Mouse (Mus musculus) hindbrain, postnatal 0 days (tissue): ENCODE measurements around the gene Stat5a. TPM values are rescaled to one million over a fixed set of nuclear protein-coding genes. Genes with fewer than 3 reads are reported as not detected.

ENCODE experiments used
- ATAC-seq: fragments of 200-750 bp; cut with Nextera tagmentation; 2 replicates; pipeline ENCODE4 v1.8.0; 2017; ENCODE audit warnings: mild to moderate bottlenecking, moderate TSS enrichment, moderate library complexity
- DNase-seq: peaks from one replicate; pipeline ENCODE4 v3.0.0-alpha.2; 2015; ENCODE audit warnings: low spot score
- H3K27ac ChIP-seq: fragments of 300-500 bp; sonication (generic); 2 replicates; pipeline ENCODE4 v1.5.1; 2014; ENCODE audit warnings: mild to moderate bottlenecking
- H3K27me3 ChIP-seq: fragments of 300-500 bp; sonication (generic); 2 replicates; pipeline ENCODE4 v1.6.1; 2014; ENCODE audit warnings: low read length, mixed read lengths; ENCODE audit not compliant: insufficient read depth
- H3K36me3 ChIP-seq: fragments of 300-500 bp; sonication (generic); 2 replicates; pipeline ENCODE4 v1.6.1; 2014; ENCODE audit warnings: low read length, mixed read lengths; ENCODE audit not compliant: insufficient read depth
- H3K4me1 ChIP-seq: fragments of 300-500 bp; sonication (generic); 2 replicates; pipeline ENCODE4 v1.6.1; 2014; ENCODE audit warnings: antibody characterized with exemption, low read length, mixed read lengths; ENCODE audit not compliant: insufficient read depth
- H3K4me2 ChIP-seq: fragments of 300-500 bp; sonication (generic); 2 replicates; pipeline ENCODE4 v1.6.1; 2014; ENCODE audit warnings: low read depth, mild to moderate bottlenecking, low read length, moderate library complexity, mixed read lengths
- H3K4me3 ChIP-seq: fragments of 300-500 bp; sonication (generic); 2 replicates; pipeline ENCODE4 v1.5.1; 2014; ENCODE audit warnings: low read length
- H3K9ac ChIP-seq: fragments of 300-500 bp; sonication (generic); replicated peaks from 2 replicates; pipeline ENCODE4 v1.6.1; 2014; ENCODE audit warnings: mild to moderate bottlenecking, low read length, moderate library complexity, mixed read lengths
- H3K9me3 ChIP-seq: fragments of 300-500 bp; sonication (generic); 2 replicates; pipeline ENCODE4 v1.6.1; 2016; ENCODE audit warnings: low read length, mixed read lengths
- CTCF ChIP-seq: IDR thresholded peaks from 2 replicates; pipeline ENCODE4 v1.5.1; 2016; ENCODE audit warnings: antibody characterized with exemption, control low read depth, low read depth
- WGBS: fragments of 180-500 bp; shearing (Covaris S2); extraction: QIAGEN DNeasy Blood & Tissue Kit; methylation state at CpG from one replicate; pipeline ENCODE4 v1.1.7; 2014; 5-methylcytosine and 5-hydroxymethylcytosine counted together
- polyA plus RNA-seq: library from polyadenylated mRNA; unstranded; fragments of >200 nt; fragmentation: Nextera tagmentation; extraction: Ambion mirVana; gene quantifications from 2 replicates; pipeline ENCODE4 v1.2.1, GENCODE M21; 2015
- total RNA-seq: library from RNA; depleted of rRNA; stranded (reverse); fragments of >200 nt; gene quantifications from 2 replicates; pipeline ENCODE4 v1.2.3, GENCODE M21; 2014; rRNA removed

Stat5a gene
- total RNA-seq (4.1 and 5.5 TPM in 2 replicates), polyA plus RNA-seq (2.5 and 3.3 TPM in 2 replicates)

GRCm38 (mm10) chr11:100858935-100859578, at the start of gene Stat5a:
Gene Stat5a, plus strand, starts transcription at chr11:100859351.
- Histone ChIP-seq H3K27ac (no peak within 1 kb of the TSS), H3K27me3 (no peaks in the 10 kb centered on the region; the same call in 1 of the 2 replicates), H3K9me3 (no peaks in the 10 kb centered on the region), H3K4me2 (peak within 1 kb of the TSS; percentile 59), H3K4me1 (no peaks in the 10 kb centered on the region; the same call in 1 of the 2 replicates), H3K36me3 (no peaks in the 10 kb centered on the region), H3K9ac (peak within 1 kb of the TSS; percentile 30; the same call in 1 of the 2 replicates), H3K4me3 (peak within 1 kb of the TSS; percentile 43)
- TF ChIP-seq CTCF = no peak
- DNase-seq (peak; percentile 79), ATAC-seq (no peak)
- 50% methylated on average over 9 of the region's 9 CpGs for WGBS

GRCm38 (mm10) chr11:100810516-100810915, 48.6 kb upstream of the Stat5a start:
- TF ChIP-seq CTCF = no peak
- Histone ChIP-seq H3K4me1 (no peaks in the 10 kb centered on the region), H3K4me3 (no peak overlapping the region), H3K4me2 (no peak overlapping the region), H3K27me3 (no peaks in the 10 kb centered on the region), H3K9me3 (no peaks in the 10 kb centered on the region), H3K9ac (no peak overlapping the region), H3K27ac (no peak overlapping the region), H3K36me3 (no peaks in the 10 kb centered on the region)
- 82% methylated on average over 9 of the region's 9 CpGs for WGBS
- no peak for DNase-seq
- no peak for ATAC-seq

GRCm38 (mm10) chr11:100811132-100811531, 48.0 kb upstream of the Stat5a start:
- no peak for DNase-seq
- no peak for ATAC-seq
- H3K27ac ChIP-seq = no peak overlapping the region
- no peak overlapping the region for H3K9ac ChIP-seq
- no peaks in the 10 kb centered on the region for H3K27me3 ChIP-seq
- H3K36me3 ChIP-seq = no peaks in the 10 kb centered on the region
- no peak overlapping the region for H3K4me2 ChIP-seq
- H3K4me1 ChIP-seq = no peaks in the 10 kb centered on the region
- H3K9me3 ChIP-seq = no peaks in the 10 kb centered on the region
- no peak overlapping the region for H3K4me3 ChIP-seq
- peak; percentile 42 for TF ChIP-seq CTCF
- 87% methylated on average over 2 of the region's 2 CpGs for WGBS

GRCm38 (mm10) chr11:100814498-100814897, 44.7 kb upstream of the Stat5a start:
- no peak overlapping the region for H3K4me2 ChIP-seq
- no peak for ATAC-seq
- no peak overlapping the region for H3K27ac ChIP-seq
- H3K9ac ChIP-seq = no peak overlapping the region
- H3K4me1 ChIP-seq = no peaks in the 10 kb centered on the region
- no peak for DNase-seq
- no peaks in the 10 kb centered on the region for H3K9me3 ChIP-seq
- TF ChIP-seq CTCF = no peak
- 74% methylated on average over 13 of the region's 13 CpGs for WGBS
- H3K4me3 ChIP-seq = no peak overlapping the region
- no peaks in the 10 kb centered on the region for H3K36me3 ChIP-seq
- H3K27me3 ChIP-seq = no peaks in the 10 kb centered on the region

- H3K4me2 ChIP-seq = no peak overlapping the region
- no peak overlapping the region for H3K9ac ChIP-seq
- no peak overlapping the region for H3K4me3 ChIP-seq
- DNase-seq (no peak), ATAC-seq (no peak)
- no peaks in the 10 kb centered on the region for H3K27me3 ChIP-seq
- no peaks in the 10 kb centered on the region for H3K36me3 ChIP-seq
- no peaks in the 10 kb centered on the region for H3K4me1 ChIP-seq
- H3K27ac ChIP-seq = no peak overlapping the region
- no peak for TF ChIP-seq CTCF
- no peaks in the 10 kb centered on the region for H3K9me3 ChIP-seq
- WGBS = 83% methylated on average over 3 of the region's 3 CpGs
These were observed 42.8 kb upstream of the Stat5a start for GRCm38 (mm10) chr11:100816342-100816741.

GRCm38 (mm10) chr11:100816801-100817200, 42.4 kb upstream of the Stat5a start:
- no peaks in the 10 kb centered on the region for H3K9me3 ChIP-seq
- H3K4me2 ChIP-seq = no peak overlapping the region
- no peaks in the 10 kb centered on the region for H3K27me3 ChIP-seq
- H3K4me3 ChIP-seq = no peak overlapping the region
- TF ChIP-seq CTCF = no peak
- H3K4me1 ChIP-seq = no peaks in the 10 kb centered on the region
- DNase-seq (peak; percentile 32), ATAC-seq (no peak)
- H3K9ac ChIP-seq = no peak overlapping the region
- H3K27ac ChIP-seq = no peak overlapping the region
- WGBS = 58% methylated on average over 4 of the region's 4 CpGs
- no peaks in the 10 kb centered on the region for H3K36me3 ChIP-seq

- WGBS = 57% methylated on average over 9 of the region's 9 CpGs
- H3K4me1 ChIP-seq = no peaks in the 10 kb centered on the region
- no peak overlapping the region for H3K4me3 ChIP-seq
- H3K27ac ChIP-seq = no peak overlapping the region
- peak; percentile 15 for DNase-seq
- H3K4me2 ChIP-seq = no peak overlapping the region
- H3K36me3 ChIP-seq = no peaks in the 10 kb centered on the region
- TF ChIP-seq CTCF = no peak
- H3K9me3 ChIP-seq = no peaks in the 10 kb centered on the region
- no peak for ATAC-seq
- H3K9ac ChIP-seq = no peak overlapping the region
- H3K27me3 ChIP-seq = no peaks in the 10 kb centered on the region
These were observed 41.8 kb upstream of the Stat5a start for GRCm38 (mm10) chr11:100817311-100817710.
